Mouse (Mus musculus): Measurements from ENCODE around the gene Itpr2. TPM values are rescaled to one million over a fixed set of nuclear protein-coding genes. Genes with fewer than 3 reads are reported as not detected.
A peak's percentile ranks its signal among the peaks of the same experiment; 100 is the strongest.

Itpr2 gene
- polyA plus RNA-seq, 1 experiment from 2014 or later = 9.0 TPM

DNA sequence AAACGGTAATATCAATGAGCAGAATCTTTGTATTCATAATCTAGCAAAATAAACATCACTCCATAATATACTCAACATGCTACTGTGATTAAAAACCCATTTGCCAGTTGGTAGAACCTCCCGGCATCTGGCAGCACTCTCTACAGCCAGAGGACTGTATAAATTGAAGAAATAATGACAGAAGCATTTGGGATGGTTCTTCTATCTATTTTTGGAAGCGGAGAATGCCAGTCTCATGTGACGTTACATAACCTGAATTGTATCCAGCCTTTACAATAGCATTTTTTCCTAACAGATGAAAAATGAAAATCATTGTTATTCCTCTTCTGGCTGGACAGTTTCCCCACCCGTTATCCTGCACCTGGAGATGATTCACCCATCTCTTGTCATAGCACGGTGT is 345.5 kb downstream of the Itpr2 start:
- no peaks in the 10 kb centered on the region for H3K36me3 ChIP-seq (ENCODE audit: control insufficient read depth, insufficient read depth, low read length)
- no peaks in the 10 kb centered on the region for H3K9me3 ChIP-seq (replicated peaks; ENCODE audit: control insufficient read depth, low read length, poor library complexity, severe bottlenecking)
- no peak overlapping the region for H3K27ac ChIP-seq (ENCODE audit: low read length)
- H3K4me2 ChIP-seq (ENCODE audit: low read length) = no peak overlapping the region
- no peaks in the 10 kb centered on the region for H3K4me1 ChIP-seq (ENCODE audit: control insufficient read depth, insufficient read depth, low read length)
- no peak overlapping the region for H3K9ac ChIP-seq (ENCODE audit: low read depth, low read length)
- WGBS = 91% methylated on average over 6 of the region's 6 CpGs
- H3K4me3 ChIP-seq (ENCODE audit: low read depth, low read length) = no peak overlapping the region
- no peaks in the 10 kb centered on the region for H3K27me3 ChIP-seq (ENCODE audit: control insufficient read depth, insufficient read depth, low read depth, low read length)
- ATAC-seq = no peak

- no peak overlapping the region for H3K4me2 ChIP-seq (ENCODE audit: low read length)
- H3K9ac ChIP-seq (ENCODE audit: low read depth, low read length) = no peak overlapping the region
- WGBS = 76% methylated on average over 8 of the region's 8 CpGs
- H3K36me3 ChIP-seq (ENCODE audit: control insufficient read depth, insufficient read depth, low read length) = no peaks in the 10 kb centered on the region
- H3K4me3 ChIP-seq (ENCODE audit: low read depth, low read length) = no peak overlapping the region
- H3K9me3 ChIP-seq (replicated peaks; ENCODE audit: control insufficient read depth, low read length, poor library complexity, severe bottlenecking) = no peaks in the 10 kb centered on the region
- no peak overlapping the region for H3K27ac ChIP-seq (ENCODE audit: low read length)
- H3K4me1 ChIP-seq (ENCODE audit: control insufficient read depth, insufficient read depth, low read length) = no peaks in the 10 kb centered on the region
- no peak for ATAC-seq
- H3K27me3 ChIP-seq (ENCODE audit: control insufficient read depth, insufficient read depth, low read depth, low read length) = no peaks in the 10 kb centered on the region
Measured at GRCm38 (mm10) chr6:146155156-146155734, 346.8 kb downstream of the Itpr2 start.

DNA sequence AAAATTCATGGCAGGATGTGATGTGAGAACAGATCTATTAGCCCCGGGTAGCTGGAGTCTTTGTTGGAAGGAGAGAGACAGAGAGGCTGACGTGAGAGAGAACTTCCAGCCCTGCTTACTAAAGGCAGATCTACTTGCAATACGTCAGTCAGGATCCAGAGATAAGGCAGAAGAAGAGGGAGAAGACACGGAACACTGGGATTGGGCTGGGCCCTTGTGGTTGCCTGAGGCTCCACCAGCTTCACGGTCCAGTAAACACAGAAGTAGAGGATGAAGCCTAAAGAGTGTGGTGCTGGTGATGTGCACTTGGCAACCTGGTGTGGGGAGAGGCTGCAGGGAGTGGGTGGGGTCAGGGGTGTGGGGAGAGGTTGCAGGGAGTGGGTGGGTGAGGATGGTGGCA is 349.2 kb downstream of the Itpr2 start:
- H3K4me1 ChIP-seq (ENCODE audit: control insufficient read depth, insufficient read depth, low read length) = no peaks in the 10 kb centered on the region
- H3K4me2 ChIP-seq (ENCODE audit: low read length) = no peak overlapping the region
- H3K27ac ChIP-seq (ENCODE audit: low read length) = no peak overlapping the region
- no peaks in the 10 kb centered on the region for H3K36me3 ChIP-seq (ENCODE audit: control insufficient read depth, insufficient read depth, low read length)
- no peaks in the 10 kb centered on the region for H3K9me3 ChIP-seq (replicated peaks; ENCODE audit: control insufficient read depth, low read length, poor library complexity, severe bottlenecking)
- no peak overlapping the region for H3K4me3 ChIP-seq (ENCODE audit: low read depth, low read length)
- H3K9ac ChIP-seq (ENCODE audit: low read depth, low read length) = no peak overlapping the region
- whole genome bisulfite sequencing = 87% methylated on average over 5 of the region's 5 CpGs
- no peak for ATAC-seq
- H3K27me3 ChIP-seq (ENCODE audit: control insufficient read depth, insufficient read depth, low read depth, low read length) = no peaks in the 10 kb centered on the region

- H3K4me2 ChIP-seq (ENCODE audit: low read length) = no peak overlapping the region
- WGBS = 89% methylated on average over 4 of the region's 4 CpGs
- H3K9me3 ChIP-seq (replicated peaks; ENCODE audit: control insufficient read depth, low read length, poor library complexity, severe bottlenecking) = peaks cover 1% of the 10 kb centered on the region; the same call in 1 of the 2 replicates
- no peaks in the 10 kb centered on the region for H3K27me3 ChIP-seq (ENCODE audit: control insufficient read depth, insufficient read depth, low read depth, low read length)
- no peak for ATAC-seq
- H3K36me3 ChIP-seq (ENCODE audit: control insufficient read depth, insufficient read depth, low read length) = no peaks in the 10 kb centered on the region
- H3K27ac ChIP-seq (ENCODE audit: low read length) = no peak overlapping the region
- H3K4me1 ChIP-seq (ENCODE audit: control insufficient read depth, insufficient read depth, low read length) = peaks cover 10% of the 10 kb centered on the region; the same call in 1 of the 2 replicates
- H3K4me3 ChIP-seq (ENCODE audit: low read depth, low read length) = no peak overlapping the region
- H3K9ac ChIP-seq (ENCODE audit: low read depth, low read length) = no peak overlapping the region
Measured at GRCm38 (mm10) chr6:146140966-146141585, 360.9 kb downstream of the Itpr2 start.

DNA sequence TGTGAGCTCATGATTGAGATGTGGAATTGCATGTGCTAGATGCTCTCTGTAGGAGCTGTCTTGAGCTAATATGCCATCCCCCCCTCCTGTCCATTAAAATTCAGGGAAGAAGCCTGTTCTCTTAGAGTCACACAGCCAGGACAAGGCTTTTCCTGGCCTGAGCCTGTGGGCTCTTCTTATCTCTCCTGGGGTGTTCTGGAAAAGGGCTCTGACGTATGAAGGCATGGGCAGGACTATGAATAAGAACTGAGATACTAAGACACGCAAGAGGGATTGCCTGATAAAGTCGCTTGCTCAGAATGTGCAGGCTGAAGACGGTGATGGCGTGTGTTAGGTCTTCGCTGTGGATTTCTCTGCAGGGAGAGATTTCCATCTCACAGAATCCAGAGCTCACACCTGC is 361.9 kb downstream of the Itpr2 start:
- no peaks in the 10 kb centered on the region; the same call in 1 of the 2 replicates for H3K9me3 ChIP-seq (replicated peaks; ENCODE audit: control insufficient read depth, low read length, poor library complexity, severe bottlenecking)
- H3K4me3 ChIP-seq (ENCODE audit: low read depth, low read length) = no peak overlapping the region
- H3K27me3 ChIP-seq (ENCODE audit: control insufficient read depth, insufficient read depth, low read depth, low read length) = no peaks in the 10 kb centered on the region
- H3K4me1 ChIP-seq (ENCODE audit: control insufficient read depth, insufficient read depth, low read length) = peaks cover 12% of the 10 kb centered on the region; the same call in 1 of the 2 replicates
- no peaks in the 10 kb centered on the region for H3K36me3 ChIP-seq (ENCODE audit: control insufficient read depth, insufficient read depth, low read length)
- ATAC-seq = no peak
- H3K27ac ChIP-seq (ENCODE audit: low read length) = no peak overlapping the region
- no peak overlapping the region for H3K9ac ChIP-seq (ENCODE audit: low read depth, low read length)
- H3K4me2 ChIP-seq (ENCODE audit: low read length) = no peak overlapping the region
- 84% methylated on average over 6 of the region's 6 CpGs for WGBS

DNA sequence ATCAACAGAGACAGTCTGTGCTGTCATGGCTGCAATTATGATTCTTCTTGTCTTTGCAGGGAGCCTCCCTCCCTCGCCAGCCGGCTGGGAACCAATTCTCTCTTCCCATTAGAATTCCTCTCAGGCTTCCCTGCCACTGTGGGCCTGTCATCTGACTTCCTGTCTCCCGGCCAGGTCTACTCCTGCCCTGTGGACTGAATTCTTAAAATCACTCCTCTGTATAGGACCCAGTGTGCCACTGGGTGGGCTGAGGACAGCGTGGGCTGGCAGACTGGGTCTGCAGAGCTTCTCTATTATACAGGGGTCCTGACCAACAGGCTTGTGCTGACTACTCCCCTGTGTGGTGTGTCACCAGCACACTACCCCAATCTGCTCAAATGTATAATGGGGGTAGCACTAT is 365.4 kb downstream of the Itpr2 start:
- H3K4me3 ChIP-seq (ENCODE audit: low read depth, low read length) = no peak overlapping the region
- no peaks in the 10 kb centered on the region for H3K27me3 ChIP-seq (ENCODE audit: control insufficient read depth, insufficient read depth, low read depth, low read length)
- no peaks in the 10 kb centered on the region for H3K9me3 ChIP-seq (replicated peaks; ENCODE audit: control insufficient read depth, low read length, poor library complexity, severe bottlenecking)
- 0 out of 2 replicates have a peak overlapping the region, but pooled peaks have one; percentile 43 for H3K27ac ChIP-seq (ENCODE audit: low read length)
- H3K4me2 ChIP-seq (ENCODE audit: low read length) = peak overlapping the region; percentile 15; the same call in 1 of the 2 replicates
- 9% methylated on average over 4 of the region's 4 CpGs for WGBS
- no peak overlapping the region for H3K9ac ChIP-seq (ENCODE audit: low read depth, low read length)
- H3K36me3 ChIP-seq (ENCODE audit: control insufficient read depth, insufficient read depth, low read length) = no peaks in the 10 kb centered on the region
- peaks cover 16% of the 10 kb centered on the region; the same call in 1 of the 2 replicates for H3K4me1 ChIP-seq (ENCODE audit: control insufficient read depth, insufficient read depth, low read length)
- peak; percentile 89 for ATAC-seq

DNA sequence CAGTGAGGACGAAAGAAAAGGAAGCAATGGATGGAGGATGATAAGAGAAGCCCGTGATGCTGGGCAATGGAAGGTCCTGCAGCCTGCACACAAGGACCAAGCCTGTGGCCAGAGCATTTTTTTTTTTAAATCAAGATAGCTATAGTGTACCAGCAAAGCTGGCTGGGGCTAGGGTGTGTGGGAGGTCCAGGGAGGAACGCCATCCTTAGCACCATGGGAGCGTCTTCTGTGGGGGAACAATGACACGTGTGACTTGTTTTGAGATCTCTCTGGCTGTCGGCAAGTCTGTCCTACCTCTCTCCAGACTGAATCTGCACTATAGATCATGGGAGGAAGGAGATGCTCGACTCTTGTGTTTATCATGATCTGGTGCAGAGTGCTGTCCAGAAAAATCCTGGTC is 365.8 kb downstream of the Itpr2 start:
- peak; percentile 48 for ATAC-seq
- Histone ChIP-seq H3K27me3 (ENCODE audit: control insufficient read depth, insufficient read depth, low read depth, low read length) (no peaks in the 10 kb centered on the region), H3K9ac (ENCODE audit: low read depth, low read length) (no peak overlapping the region), H3K4me1 (ENCODE audit: control insufficient read depth, insufficient read depth, low read length) (peaks cover 16% of the 10 kb centered on the region; the same call in 1 of the 2 replicates), H3K4me2 (ENCODE audit: low read length) (peak overlapping the region; percentile 15; the same call in 1 of the 2 replicates), H3K36me3 (ENCODE audit: control insufficient read depth, insufficient read depth, low read length) (no peaks in the 10 kb centered on the region), H3K4me3 (ENCODE audit: low read depth, low read length) (no peak overlapping the region), H3K27ac (ENCODE audit: low read length) (0 out of 2 replicates have a peak overlapping the region, but pooled peaks have one; percentile 43), H3K9me3 (replicated peaks; ENCODE audit: control insufficient read depth, low read length, poor library complexity, severe bottlenecking) (no peaks in the 10 kb centered on the region)
- WGBS = 38% methylated on average over 7 of the region's 7 CpGs

DNA sequence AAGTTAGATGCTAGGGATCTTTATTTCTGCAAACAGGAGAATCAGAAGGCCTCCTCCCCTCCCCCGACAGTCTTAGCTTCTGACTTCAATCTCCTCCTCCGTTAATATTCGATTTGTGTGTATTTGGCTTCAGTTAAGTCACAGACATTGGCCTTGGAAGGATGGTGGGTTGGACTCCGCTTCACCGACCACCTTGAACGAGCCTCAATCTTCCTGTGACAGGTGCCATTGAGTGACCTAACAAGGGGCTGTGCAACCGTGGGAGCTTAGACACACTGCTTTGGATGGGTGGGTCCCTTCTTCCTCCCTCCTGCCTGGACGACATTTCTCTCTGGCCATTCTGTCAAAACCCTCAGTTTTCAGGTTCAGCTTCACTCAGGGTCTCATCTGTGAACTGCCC is 366.7 kb downstream of the Itpr2 start:
- ATAC-seq = no peak
- Histone ChIP-seq H3K9me3 (replicated peaks; ENCODE audit: control insufficient read depth, low read length, poor library complexity, severe bottlenecking) (no peaks in the 10 kb centered on the region), H3K27me3 (ENCODE audit: control insufficient read depth, insufficient read depth, low read depth, low read length) (no peaks in the 10 kb centered on the region), H3K4me1 (ENCODE audit: control insufficient read depth, insufficient read depth, low read length) (peaks cover 16% of the 10 kb centered on the region; the same call in 1 of the 2 replicates), H3K36me3 (ENCODE audit: control insufficient read depth, insufficient read depth, low read length) (no peaks in the 10 kb centered on the region), H3K4me3 (ENCODE audit: low read depth, low read length) (no peak overlapping the region), H3K9ac (ENCODE audit: low read depth, low read length) (no peak overlapping the region), H3K27ac (ENCODE audit: low read length) (peak overlapping the region; percentile 36), H3K4me2 (ENCODE audit: low read length) (no peak overlapping the region)
- WGBS = 65% methylated on average over 8 of the region's 8 CpGs

DNA sequence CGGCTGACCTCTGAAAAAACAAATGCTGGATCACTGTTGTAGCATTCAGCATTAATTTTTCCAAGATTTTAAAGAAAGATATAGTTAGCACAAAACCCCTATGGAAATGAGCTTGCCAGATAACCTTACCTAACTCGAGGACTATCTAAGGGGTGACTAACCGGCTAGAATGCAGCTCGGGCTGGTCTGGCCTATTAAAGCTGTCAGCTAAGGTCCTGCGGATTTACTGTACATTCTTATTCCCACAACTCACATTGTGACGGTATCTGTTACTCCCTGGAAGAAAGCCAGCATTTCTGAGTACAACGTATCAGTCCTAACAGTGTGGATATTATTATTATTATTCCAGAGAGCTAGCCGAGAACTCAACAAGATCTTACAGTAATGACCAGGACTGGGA is 368.1 kb downstream of the Itpr2 start:
- WGBS = 67% methylated on average over 8 of the region's 8 CpGs
- H3K9ac ChIP-seq (ENCODE audit: low read depth, low read length) = no peak overlapping the region
- peaks cover 16% of the 10 kb centered on the region; the same call in 1 of the 2 replicates for H3K4me1 ChIP-seq (ENCODE audit: control insufficient read depth, insufficient read depth, low read length)

More for the DNA sequence above, 368.1 kb downstream of the Itpr2 start:
- H3K9me3 ChIP-seq (replicated peaks; ENCODE audit: control insufficient read depth, low read length, poor library complexity, severe bottlenecking) = no peaks in the 10 kb centered on the region
- ATAC-seq = no peak
- no peak overlapping the region for H3K4me2 ChIP-seq (ENCODE audit: low read length)
- no peak overlapping the region for H3K27ac ChIP-seq (ENCODE audit: low read length)
- H3K4me3 ChIP-seq (ENCODE audit: low read depth, low read length) = no peak overlapping the region
- no peaks in the 10 kb centered on the region for H3K36me3 ChIP-seq (ENCODE audit: control insufficient read depth, insufficient read depth, low read length)
- H3K27me3 ChIP-seq (ENCODE audit: control insufficient read depth, insufficient read depth, low read depth, low read length) = no peaks in the 10 kb centered on the region
